Mouse (Mus musculus) liver (tissue): ENCODE results near the gene Mbd3.

Source experiments
- DNase-seq: peaks from one replicate; pipeline ENCODE4 v3.0.0-alpha.2; 2020; ENCODE audit warnings: mixed read lengths

The Mbd3 gene

GRCm38 (mm10) chr10:80421651-80422472 is 22.5 kb upstream of the Mbd3 start:
- peak; percentile 87 for DNase-seq

- no peak for DNase-seq
These were observed 21.9 kb upstream of the Mbd3 start for GRCm38 (mm10) chr10:80421208-80421607.

GRCm38 (mm10) chr10:80420729-80421128 is 21.4 kb upstream of the Mbd3 start:
- no peak for DNase-seq

GRCm38 (mm10) chr10:80419419-80419818 is 20.1 kb upstream of the Mbd3 start:
- peak; percentile 59 for DNase-seq

- peak; percentile 78 for DNase-seq
These were observed 19.0 kb upstream of the Mbd3 start for GRCm38 (mm10) chr10:80418311-80418710.

GRCm38 (mm10) chr10:80417841-80418240 is 18.5 kb upstream of the Mbd3 start:
- no peak for DNase-seq

GRCm38 (mm10) chr10:80417371-80417770 is 18.0 kb upstream of the Mbd3 start:
- no peak for DNase-seq

GRCm38 (mm10) chr10:80415566-80415965 is 16.2 kb upstream of the Mbd3 start:
- DNase-seq, result no peak

GRCm38 (mm10) chr10:80412656-80413541 is 13.5 kb upstream of the Mbd3 start:
- no peak for DNase-seq

GRCm38 (mm10) chr10:80407924-80408323 is 8.6 kb upstream of the Mbd3 start:
- no peak for DNase-seq

GRCm38 (mm10) chr10:80406684-80407501 is 7.5 kb upstream of the Mbd3 start, which contains the start of gene Uqcr11:
Uqcr11 (minus strand) TSS chr10:80406830.
- DNase-seq, result peak; percentile 94

GRCm38 (mm10) chr10:80405481-80406173 is 6.3 kb upstream of the Mbd3 start:
- DNase-seq, result no peak

GRCm38 (mm10) chr10:80403044-80403692 is 3.8 kb upstream of the Mbd3 start:
- DNase-seq, result peak; percentile 54

- no peak for DNase-seq
These were observed 1.4 kb upstream of the Mbd3 start for GRCm38 (mm10) chr10:80400704-80401161.

GRCm38 (mm10) chr10:80399973-80400703 is 788 bp upstream of the Mbd3 start:
- DNase-seq, result no peak

- peak; percentile 99 for DNase-seq
These were observed 595 bp downstream of the Mbd3 start for GRCm38 (mm10) chr10:80398719-80399190.

GRCm38 (mm10) chr10:80398174-80398535 is 1.2 kb downstream of the Mbd3 start:
- no peak for DNase-seq

- no peak for DNase-seq
These were observed 1.7 kb downstream of the Mbd3 start for GRCm38 (mm10) chr10:80397524-80398173.

GRCm38 (mm10) chr10:80396822-80397523 is 2.4 kb downstream of the Mbd3 start:
- no peak for DNase-seq
